Comparison of ENCODE assay signal across 11 mouse cellular contexts in genomic region chr9:21100447-21101161, GRCm38 (mm10). TPM values are rescaled to one million over a fixed set of nuclear protein-coding genes. Genes with fewer than 3 reads are reported as not detected.
A peak's percentile ranks its signal among the peaks of the same experiment; 100 is the strongest.
DNase-seq lines count a peak whose midpoint lies in the region; ATAC-seq and TF ChIP-seq lines count a peak whose summit lies in the region.
"Had no signal": no experiment of that assay in that cellular context is flagged by ENCODE, and none has a peak within 500 bp of the region (broad histone marks: within the 10 kb centered on the region; RNA-seq: fewer than 3 reads in every experiment).

No protein-coding gene starts in this region.

- no peak overlapping the region for H3K27ac ChIP-seq in midbrain, embryonic 11.5 days (ENCODE audit: low read depth, low read length)
- no peak overlapping the region for H3K27ac ChIP-seq in midbrain, postnatal 0 days (ENCODE audit: low read depth, low read length)
- H3K27ac ChIP-seq in hindbrain, postnatal 0 days = no peak overlapping the region
- 0 out of 2 replicates have a peak overlapping the region, but pooled peaks have one; percentile 32 for H3K27ac ChIP-seq in midbrain, embryonic 14.5 days (replicated peaks; ENCODE audit: low read depth, low read length)

- peak; percentile 18 for DNase-seq in embryo, embryonic 9.5 days (ENCODE audit: extremely low spot score)
- DNase-seq in embryo, embryonic 10.5 days (ENCODE audit: low spot score) = no peak
- DNase-seq in midbrain, embryonic 11.5 days (ENCODE audit: low spot score, missing footprints) = peak; percentile 85
- DNase-seq in midbrain, postnatal 0 days (ENCODE audit: low spot score) = no peak
- peak; percentile 6 for DNase-seq in hindbrain, postnatal 0 days (ENCODE audit: low spot score)
- DNase-seq in midbrain, embryonic 14.5 days = peak; percentile 6
- DNase-seq in spleen, postnatal 14 days (ENCODE audit: low spot score in 2 of 2) = no peak
- DNase-seq in right cerebral cortex, adult 2 months (ENCODE audit: low spot score in 2 of 2) = no peak
- DNase-seq: heart, postnatal 10 days; layer of hippocampus, adult 9-11 months; lung, adult 18-20 months had no signal

- no peak for ATAC-seq in midbrain, embryonic 11.5 days (ENCODE audit: low FRiP score)
- ATAC-seq in midbrain, postnatal 0 days (ENCODE audit: low FRiP score) = no peak
- peak; percentile 69; the same call in 1 of the 2 replicates for ATAC-seq in hindbrain, postnatal 0 days
- ATAC-seq in midbrain, embryonic 14.5 days (ENCODE audit: low FRiP score, low TSS enrichment) = no peak

- H3K36me3 ChIP-seq in midbrain, embryonic 11.5 days (ENCODE audit: control insufficient read depth, insufficient read depth, low read length) = no peaks in the 10 kb centered on the region
- no peaks in the 10 kb centered on the region for H3K36me3 ChIP-seq in midbrain, postnatal 0 days (ENCODE audit: insufficient read depth, low read length)
- no peaks in the 10 kb centered on the region for H3K36me3 ChIP-seq in hindbrain, postnatal 0 days (ENCODE audit: insufficient read depth, low read length)
- H3K36me3 ChIP-seq in midbrain, embryonic 14.5 days (ENCODE audit: control insufficient read depth, insufficient read depth, low read length) = no peaks in the 10 kb centered on the region

- H3K9me3 ChIP-seq in midbrain, embryonic 11.5 days (ENCODE audit: control insufficient read depth, low read length) = no peaks in the 10 kb centered on the region
- H3K9me3 ChIP-seq in midbrain, postnatal 0 days (ENCODE audit: low read length) = no peaks in the 10 kb centered on the region
- no peaks in the 10 kb centered on the region for H3K9me3 ChIP-seq in hindbrain, postnatal 0 days (ENCODE audit: low read length)
- no peaks in the 10 kb centered on the region for H3K9me3 ChIP-seq in midbrain, embryonic 14.5 days (ENCODE audit: control insufficient read depth, low read length)

- WGBS in midbrain, embryonic 11.5 days = 39% methylated on average over 15 of the region's 15 CpGs
- 29% methylated on average over 15 of the region's 15 CpGs for WGBS in midbrain, postnatal 0 days
- 30% methylated on average over 15 of the region's 15 CpGs for WGBS in hindbrain, postnatal 0 days
- WGBS in midbrain, embryonic 14.5 days = 33% methylated on average over 15 of the region's 15 CpGs

- H3K4me1 ChIP-seq in midbrain, embryonic 11.5 days (ENCODE audit: control insufficient read depth, insufficient read depth, low read length) = peaks cover 4% of the 10 kb centered on the region; the same call in 1 of the 2 replicates
- no peaks in the 10 kb centered on the region for H3K4me1 ChIP-seq in midbrain, postnatal 0 days (ENCODE audit: insufficient read depth, low read length)
- no peaks in the 10 kb centered on the region for H3K4me1 ChIP-seq in hindbrain, postnatal 0 days (ENCODE audit: insufficient read depth, low read length)
- H3K4me1 ChIP-seq in midbrain, embryonic 14.5 days (ENCODE audit: control insufficient read depth, insufficient read depth, low read length) = no peaks in the 10 kb centered on the region

- H3K27me3 ChIP-seq in midbrain, embryonic 11.5 days (ENCODE audit: control insufficient read depth, insufficient read depth, low read length) = no peaks in the 10 kb centered on the region
- no peaks in the 10 kb centered on the region for H3K27me3 ChIP-seq in midbrain, postnatal 0 days (ENCODE audit: insufficient read depth, low read length)
- no peaks in the 10 kb centered on the region for H3K27me3 ChIP-seq in hindbrain, postnatal 0 days (ENCODE audit: insufficient read depth, low read length)
- H3K27me3 ChIP-seq in midbrain, embryonic 14.5 days (ENCODE audit: control insufficient read depth, insufficient read depth, low read length) = no peaks in the 10 kb centered on the region

- no peak overlapping the region for H3K9ac ChIP-seq in midbrain, embryonic 11.5 days (ENCODE audit: low read length)
- no peak overlapping the region for H3K9ac ChIP-seq in midbrain, postnatal 0 days (replicated peaks; ENCODE audit: low read length, poor library complexity, severe bottlenecking)
- H3K9ac ChIP-seq in hindbrain, postnatal 0 days (replicated peaks; ENCODE audit: low read length) = no peak overlapping the region
- H3K9ac ChIP-seq in midbrain, embryonic 14.5 days (replicated peaks; ENCODE audit: low read length) = 0 out of 2 replicates have a peak overlapping the region, but pooled peaks have one; percentile 14

- H3K4me3 ChIP-seq in midbrain, embryonic 11.5 days (ENCODE audit: low read depth, low read length) = no peak overlapping the region
- H3K4me3 ChIP-seq in midbrain, postnatal 0 days (ENCODE audit: low read depth, low read length) = no peak overlapping the region
- no peak overlapping the region for H3K4me3 ChIP-seq in hindbrain, postnatal 0 days (ENCODE audit: low read length)
- H3K4me3 ChIP-seq in midbrain, embryonic 14.5 days (replicated peaks; ENCODE audit: low read depth, low read length) = no peak overlapping the region

- no peak overlapping the region for H3K4me2 ChIP-seq in midbrain, embryonic 11.5 days
- no peak overlapping the region for H3K4me2 ChIP-seq in midbrain, postnatal 0 days (ENCODE audit: low read depth, low read length, poor library complexity, severe bottlenecking)
- no peak overlapping the region for H3K4me2 ChIP-seq in hindbrain, postnatal 0 days (ENCODE audit: low read depth, low read length)
- no peak overlapping the region for H3K4me2 ChIP-seq in midbrain, embryonic 14.5 days (ENCODE audit: low read length)

- TF ChIP-seq CTCF in midbrain, postnatal 0 days (IDR thresholded peaks at IDR 0.05) = no peak
- TF ChIP-seq CTCF in hindbrain, postnatal 0 days (IDR thresholded peaks at IDR 0.05; ENCODE audit: low read depth) = no peak

RNA-seq across cellular contexts. Expression of gene Raver1, which starts 8.8 kb away (rescaled TPM):
- polyA plus RNA-seq in midbrain, embryonic 11.5 days (2014; fragmentation: Nextera tagmentation; extraction: Ambion mirVana) = 66.0 and 76.1 TPM in 2 replicates
- total RNA-seq in midbrain, postnatal 0 days (2014; rRNA removed) = 38.7 and 41.0 TPM in 2 replicates
- 20.2 and 20.7 TPM in 2 replicates for polyA plus RNA-seq in midbrain, postnatal 0 days (2015; fragmentation: Nextera tagmentation; extraction: Ambion mirVana)
- 43.2 and 51.9 TPM in 2 replicates for total RNA-seq in hindbrain, postnatal 0 days (2014; rRNA removed)
- polyA plus RNA-seq in hindbrain, postnatal 0 days (2015; fragmentation: Nextera tagmentation; extraction: Ambion mirVana) = 19.7 and 21.7 TPM in 2 replicates
- polyA plus RNA-seq in midbrain, embryonic 14.5 days (2014; fragmentation: Nextera tagmentation; extraction: Ambion mirVana) = 28.3 and 41.0 TPM in 2 replicates

RNA-seq across cellular contexts. Expression of gene Gm38431, which starts 8.8 kb away (rescaled TPM):
- polyA plus RNA-seq in midbrain, embryonic 11.5 days (2014; fragmentation: Nextera tagmentation; extraction: Ambion mirVana) = 2.0 and 2.1 TPM in 2 replicates
- total RNA-seq in midbrain, postnatal 0 days (2014; rRNA removed) = 2.1 and 5.8 TPM in 2 replicates
- polyA plus RNA-seq in midbrain, postnatal 0 days (2015; fragmentation: Nextera tagmentation; extraction: Ambion mirVana) = 0.38 and 0.48 TPM in 2 replicates
- total RNA-seq in hindbrain, postnatal 0 days (2014; rRNA removed) = 0.11 and 2.7 TPM in 2 replicates
- 0.16 and 0.96 TPM in 2 replicates for polyA plus RNA-seq in hindbrain, postnatal 0 days (2015; fragmentation: Nextera tagmentation; extraction: Ambion mirVana)
- 1.9 and 2.0 TPM in 2 replicates for polyA plus RNA-seq in midbrain, embryonic 14.5 days (2014; fragmentation: Nextera tagmentation; extraction: Ambion mirVana)

RNA-seq across cellular contexts. Expression of gene Fdx1l, which starts 27.2 kb away (rescaled TPM):
- 46.3 and 50.4 TPM in 2 replicates for polyA plus RNA-seq in midbrain, embryonic 11.5 days (2014; fragmentation: Nextera tagmentation; extraction: Ambion mirVana)
- 67.3 and 81.3 TPM in 2 replicates for total RNA-seq in midbrain, postnatal 0 days (2014; rRNA removed)
- polyA plus RNA-seq in midbrain, postnatal 0 days (2015; fragmentation: Nextera tagmentation; extraction: Ambion mirVana) = 86.5 and 95.3 TPM in 2 replicates
- 70.9 and 95.6 TPM in 2 replicates for total RNA-seq in hindbrain, postnatal 0 days (2014; rRNA removed)
- 83.9 and 86.5 TPM in 2 replicates for polyA plus RNA-seq in hindbrain, postnatal 0 days (2015; fragmentation: Nextera tagmentation; extraction: Ambion mirVana)
- polyA plus RNA-seq in midbrain, embryonic 14.5 days (2014; fragmentation: Nextera tagmentation; extraction: Ambion mirVana) = 55.5 and 82.2 TPM in 2 replicates

RNA-seq across cellular contexts. Expression of gene Gm49373, which starts 27.7 kb away (rescaled TPM):
- 0.75 and 1.3 TPM in 2 replicates for polyA plus RNA-seq in midbrain, embryonic 11.5 days (2014; fragmentation: Nextera tagmentation; extraction: Ambion mirVana)
- total RNA-seq in midbrain, postnatal 0 days (2014; rRNA removed) = 2.4 and 2.7 TPM in 2 replicates
- polyA plus RNA-seq in midbrain, postnatal 0 days (2015; fragmentation: Nextera tagmentation; extraction: Ambion mirVana) = 0.90 and 0.94 TPM in 2 replicates
- total RNA-seq in hindbrain, postnatal 0 days (2014; rRNA removed) = 0.50 and 0.73 TPM in 2 replicates
- polyA plus RNA-seq in hindbrain, postnatal 0 days (2015; fragmentation: Nextera tagmentation; extraction: Ambion mirVana) = 0.37 and 0.48 TPM in 2 replicates
- 1.3 and 2.6 TPM in 2 replicates for polyA plus RNA-seq in midbrain, embryonic 14.5 days (2014; fragmentation: Nextera tagmentation; extraction: Ambion mirVana)

RNA-seq across cellular contexts. Expression of gene Tyk2, which starts 30.4 kb away (rescaled TPM):
- 6.1 and 7.1 TPM in 2 replicates for polyA plus RNA-seq in midbrain, embryonic 11.5 days (2014; fragmentation: Nextera tagmentation; extraction: Ambion mirVana)
- 9.8 and 9.9 TPM in 2 replicates for total RNA-seq in midbrain, postnatal 0 days (2014; rRNA removed)
- 4.8 and 5.4 TPM in 2 replicates for polyA plus RNA-seq in midbrain, postnatal 0 days (2015; fragmentation: Nextera tagmentation; extraction: Ambion mirVana)
- total RNA-seq in hindbrain, postnatal 0 days (2014; rRNA removed) = 10.8 and 15.4 TPM in 2 replicates
- 5.7 and 6.2 TPM in 2 replicates for polyA plus RNA-seq in hindbrain, postnatal 0 days (2015; fragmentation: Nextera tagmentation; extraction: Ambion mirVana)
- 7.4 and 8.5 TPM in 2 replicates for polyA plus RNA-seq in midbrain, embryonic 14.5 days (2014; fragmentation: Nextera tagmentation; extraction: Ambion mirVana)

Comparison
In these comparisons a context has a peak if more than half of its experiments do, and no peak if none do; other contexts are left out.
1. DNase-seq: peak in embryo, embryonic 9.5 days (single experiment), midbrain, embryonic 11.5 days (single experiment), hindbrain, postnatal 0 days (single experiment) and midbrain, embryonic 14.5 days (single experiment); none in embryo, embryonic 10.5 days (single experiment), midbrain, postnatal 0 days (single experiment), spleen, postnatal 14 days (0 of 2) and right cerebral cortex, adult 2 months (0 of 2).